Mouse (Mus musculus) stomach, postnatal 0 days (tissue): ENCODE data around the gene Prkcb.

ENCODE experiments used
- CTCF ChIP-seq: IDR thresholded peaks from 2 replicates; pipeline ENCODE4 v1.5.1; 2016; ENCODE audit warnings: antibody characterized with exemption, low read depth, mild to moderate bottlenecking, moderate library complexity
- EP300 ChIP-seq: optimal IDR thresholded peaks from 2 replicates; pipeline ENCODE3; 2016; ENCODE audit warnings: antibody characterized with exemption

- TF ChIP-seq CTCF, result no peak
- TF ChIP-seq EP300, result no peak
These were observed 16.0 kb downstream of the Prkcb start for GRCm38 (mm10) chr7:122304521-122304920.
